Mouse (Mus musculus) CH12.LX (cell line): ENCODE measurements at regions not wholly inside any gene's neighbourhood (a gene's known extent, or its start where the extent isn't known, plus 50 kb on each side); places are given as distances from the start of the nearest gene placed in this dataset.

Experiments
- DNase-seq: peaks from one replicate; pipeline ENCODE4 v3.0.0-alpha.2; 2013; ENCODE audit errors: extremely low read depth
- H3K27ac ChIP-seq: 2 replicates; pipeline ENCODE4 v1.5.1; 2012; ENCODE audit warnings: low read depth, mild to moderate bottlenecking, control low read depth, moderate library complexity; ENCODE audit not compliant: insufficient read depth
- H3K27me3 ChIP-seq: replicated peaks from 2 replicates; pipeline ENCODE3; 2012; ENCODE audit warnings: inconsistent platforms
- H3K36me3 ChIP-seq, 2 experiments: replicated peaks in 1 of 2; 2 replicates each; pipeline versions ENCODE3 to v1.6.1; 2012; ENCODE audit warnings: inconsistent platforms in 1 of 2, low read length in 1 of 2, mild to moderate bottlenecking in 1 of 2, mixed read lengths in 1 of 2, moderate library complexity in 1 of 2; ENCODE audit not compliant: control insufficient read depth in 1 of 2, insufficient read depth in 1 of 2
- H3K4me1 ChIP-seq, 2 experiments: 2 replicates each; pipeline ENCODE4 v1.6.1; 2012; ENCODE audit warnings: inconsistent platforms in 1 of 2, moderate library complexity in 1 of 2; ENCODE audit not compliant: insufficient read depth in 2 of 2, control insufficient read depth in 1 of 2
- H3K4me2 ChIP-seq: 2 replicates; pipeline ENCODE4 v1.6.1; 2012; ENCODE audit warnings: low read depth, mild to moderate bottlenecking, control low read depth; ENCODE audit not compliant: poor library complexity, insufficient read depth, severe bottlenecking
- H3K4me3 ChIP-seq, 3 experiments: fragments of 150-350 bp in 1 of 3; sonication (generic) in 1 of 3; replicated peaks in 1 of 3; 2 replicates each; pipeline versions ENCODE3 to v1.5.1; 2011 to 2012; ENCODE audit warnings: low read depth in 2 of 3, low read length in 2 of 3, mild to moderate bottlenecking in 2 of 3, moderate library complexity in 2 of 3, control low read depth in 1 of 3, improper control_type of control experiment in 1 of 3, inconsistent platforms in 1 of 3, mixed read lengths in 1 of 3; ENCODE audit not compliant: poor library complexity in 1 of 3
- H3K79me2 ChIP-seq: replicated peaks from 2 replicates; pipeline ENCODE4 v1.6.1; 2012; ENCODE audit warnings: mild to moderate bottlenecking, moderate library complexity; ENCODE audit not compliant: control insufficient read depth, poor library complexity, insufficient read depth, severe bottlenecking; ENCODE audit errors: extremely low read depth
- H3K9ac ChIP-seq: 2 replicates; pipeline ENCODE4 v1.6.1; 2012; ENCODE audit warnings: low read depth, mild to moderate bottlenecking, control low read depth, moderate library complexity; ENCODE audit not compliant: insufficient read depth
- H3K9me3 ChIP-seq: replicated peaks from 2 replicates; pipeline ENCODE3; 2012; ENCODE audit warnings: low read length, inconsistent platforms, mixed read lengths
- BHLHE40 ChIP-seq: IDR thresholded peaks from 2 replicates; pipeline ENCODE4 v1.6.1; 2011; ENCODE audit warnings: mild to moderate bottlenecking, low read depth, low read length, improper control_type of control experiment
- CHD1 ChIP-seq: IDR thresholded peaks from 2 replicates; pipeline ENCODE4 v1.6.1; 2012; ENCODE audit warnings: low read depth, low read length, improper control_type of control experiment, inconsistent platforms
- CTCF ChIP-seq, 2 experiments: IDR thresholded peaks in 1 of 2; conservative IDR thresholded peaks in 1 of 2; 2 replicates each; pipeline ENCODE4 v1.5.1; 2011 to 2012; ENCODE audit warnings: low read depth in 2 of 2, low read length in 2 of 2, improper control_type of control experiment in 1 of 2, inconsistent platforms in 1 of 2, mild to moderate bottlenecking in 1 of 2, moderate library complexity in 1 of 2
- ELF1 ChIP-seq: IDR thresholded peaks from 2 replicates; pipeline ENCODE4 v1.6.1; 2014; ENCODE audit warnings: low read depth, mild to moderate bottlenecking, inconsistent platforms, low read length, improper control_type of control experiment
- GABPA ChIP-seq: IDR thresholded peaks from 2 replicates; pipeline ENCODE4 v1.6.1; 2012; ENCODE audit warnings: low read depth, low read length, improper control_type of control experiment, inconsistent platforms; ENCODE audit not compliant: insufficient replicate concordance
- HCFC1 ChIP-seq: IDR thresholded peaks from 2 replicates; pipeline ENCODE4 v1.6.1; 2012; ENCODE audit warnings: low read depth, mild to moderate bottlenecking, inconsistent platforms, low read length, improper control_type of control experiment
- IRF4 ChIP-seq: IDR thresholded peaks from 2 replicates; pipeline ENCODE4 v1.6.1; 2014; ENCODE audit warnings: low read depth, mild to moderate bottlenecking, inconsistent platforms, low read length, improper control_type of control experiment
- JUN ChIP-seq: IDR thresholded peaks from 2 replicates; pipeline ENCODE4 v1.6.1; 2011; ENCODE audit warnings: low read depth, mild to moderate bottlenecking, low read length, improper control_type of control experiment, moderate library complexity; ENCODE audit not compliant: insufficient read depth
- JUND ChIP-seq: conservative IDR thresholded peaks from 2 replicates; pipeline ENCODE4 v1.6.1; 2011; ENCODE audit warnings: low read depth, low read length, improper control_type of control experiment
- KAT2A ChIP-seq: IDR thresholded peaks from 2 replicates; pipeline ENCODE4 v1.6.1; 2012; ENCODE audit warnings: low read length, improper control_type of control experiment, inconsistent platforms; ENCODE audit not compliant: insufficient replicate concordance
- MAFK ChIP-seq: IDR thresholded peaks from 2 replicates; pipeline ENCODE4 v1.6.1; 2011; ENCODE audit warnings: low read length, improper control_type of control experiment; ENCODE audit not compliant: insufficient replicate concordance
- MAX ChIP-seq: IDR thresholded peaks from 2 replicates; pipeline ENCODE4 v1.6.1; 2011; ENCODE audit warnings: low read length, improper control_type of control experiment
- MAZ ChIP-seq: IDR thresholded peaks from 2 replicates; pipeline ENCODE4 v1.6.1; 2012; ENCODE audit warnings: low read depth, mild to moderate bottlenecking, inconsistent platforms, low read length, improper control_type of control experiment, moderate library complexity
- MEF2A ChIP-seq: IDR thresholded peaks from 2 replicates; pipeline ENCODE4 v1.6.1; 2014; ENCODE audit warnings: low read depth, mild to moderate bottlenecking, inconsistent platforms, low read length, improper control_type of control experiment, borderline replicate concordance
- MXI1 ChIP-seq: IDR thresholded peaks from 2 replicates; pipeline ENCODE4 v1.6.1; 2011; ENCODE audit warnings: mild to moderate bottlenecking, low read depth, low read length, improper control_type of control experiment
- MYC ChIP-seq: IDR thresholded peaks from 2 replicates; pipeline ENCODE4 v1.6.1; 2011; ENCODE audit warnings: low read depth, mild to moderate bottlenecking, improper control_type of control experiment, low read length
- NELFE ChIP-seq: IDR thresholded peaks from 2 replicates; pipeline ENCODE4 v1.6.1; 2011; ENCODE audit warnings: low read depth, low read length, improper control_type of control experiment
- NRF1 ChIP-seq: IDR thresholded peaks from 2 replicates; pipeline ENCODE4 v1.6.1; 2014; ENCODE audit warnings: low read depth, mild to moderate bottlenecking, inconsistent platforms, low read length, improper control_type of control experiment, moderate library complexity
- PAX5 ChIP-seq: IDR thresholded peaks from 2 replicates; pipeline ENCODE4 v1.6.1; 2012; ENCODE audit warnings: low read length, inconsistent platforms, mixed read lengths
- POLR2AphosphoS2 ChIP-seq: IDR thresholded peaks from 2 replicates; pipeline ENCODE4 v1.6.1; 2011; ENCODE audit warnings: low read depth, low read length, improper control_type of control experiment
- SMC3 ChIP-seq: IDR thresholded peaks from 2 replicates; pipeline ENCODE4 v1.6.1; 2011; ENCODE audit warnings: low read depth, low read length, improper control_type of control experiment
- TBP ChIP-seq: conservative IDR thresholded peaks from 2 replicates; pipeline ENCODE4 v1.6.1; 2011; ENCODE audit warnings: low read depth, low read length, improper control_type of control experiment
- UBTF ChIP-seq: IDR thresholded peaks from 2 replicates; pipeline ENCODE4 v1.6.1; 2012; ENCODE audit warnings: low read depth, mild to moderate bottlenecking, inconsistent platforms, low read length, improper control_type of control experiment, moderate library complexity
- ZC3H11A ChIP-seq: IDR thresholded peaks from 2 replicates; pipeline ENCODE4 v1.6.1; 2012; ENCODE audit warnings: low read depth, mild to moderate bottlenecking, inconsistent platforms, low read length, improper control_type of control experiment
- ZKSCAN1 ChIP-seq: IDR thresholded peaks from 2 replicates; pipeline ENCODE4 v1.6.1; 2012; ENCODE audit warnings: low read depth, inconsistent platforms, low read length, improper control_type of control experiment, borderline replicate concordance
- ZNF384 ChIP-seq: IDR thresholded peaks from 2 replicates; pipeline ENCODE4 v1.6.1; 2012; ENCODE audit warnings: low read depth, low read length, improper control_type of control experiment, inconsistent platforms
- dilution Hi-C: fragments of 300-500 bp; cut with MboI; formaldehyde crosslinking; loops from 2 replicates; pipeline ENCODE4 v1.14.3; 2020; ENCODE audit warnings: low sequenced_read_pairs; ENCODE audit not compliant: extremely low pct_unique_long_range_greater_than_20kb, extremely low pct_ligation_motif_present
- in situ Hi-C: fragments of 300-500 bp; cut with MboI; formaldehyde crosslinking; loops from 3 replicates; pipeline ENCODE4 v1.14.3; 2019; ENCODE audit warnings: low sequenced_read_pairs, low pct_ligation_motif_present, low pct_unique_long_range_greater_than_20kb, mixed read lengths

DNA sequence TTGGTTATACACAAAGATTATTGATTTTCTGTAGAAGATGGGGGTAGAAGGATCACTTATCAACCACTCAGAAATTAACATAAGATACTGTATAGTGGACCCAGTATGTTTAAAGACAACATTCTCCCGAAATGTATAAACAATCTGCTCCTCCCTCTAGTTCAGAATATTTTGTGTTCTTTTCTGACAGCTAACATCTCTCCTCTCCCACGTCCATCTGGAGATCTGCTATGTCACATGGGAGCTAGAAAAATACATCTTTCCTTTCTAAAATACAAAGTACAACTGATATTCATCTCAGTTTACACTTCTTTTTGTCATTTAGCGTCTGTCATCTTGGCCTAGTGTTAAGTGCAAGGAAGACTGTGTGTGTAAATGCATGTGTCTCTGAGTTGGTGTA lies 500.2 kb upstream of the Jag1 start:
- Histone ChIP-seq H3K4me2 (no peak overlapping the region), H3K9me3 (peaks cover 33% of the 10 kb centered on the region), H3K36me3 (no peaks in the 10 kb centered on the region)
- no peak for DNase-seq
- no peak for TF ChIP-seq JUN
- TF ChIP-seq MEF2A: no peak
- TF ChIP-seq, all 38 proteins: peak for 0
- no peak overlapping the region for H3K9ac ChIP-seq
- dilution Hi-C loops: no loop called here
- in situ Hi-C loops: no loop called here
- no peak overlapping the region for H3K4me3 ChIP-seq
- no peaks in the 10 kb centered on the region for H3K79me2 ChIP-seq
- no peak overlapping the region for H3K27ac ChIP-seq
- H3K27me3 ChIP-seq: no peaks in the 10 kb centered on the region
- H3K4me1 ChIP-seq: no peaks in the 10 kb centered on the region

DNA sequence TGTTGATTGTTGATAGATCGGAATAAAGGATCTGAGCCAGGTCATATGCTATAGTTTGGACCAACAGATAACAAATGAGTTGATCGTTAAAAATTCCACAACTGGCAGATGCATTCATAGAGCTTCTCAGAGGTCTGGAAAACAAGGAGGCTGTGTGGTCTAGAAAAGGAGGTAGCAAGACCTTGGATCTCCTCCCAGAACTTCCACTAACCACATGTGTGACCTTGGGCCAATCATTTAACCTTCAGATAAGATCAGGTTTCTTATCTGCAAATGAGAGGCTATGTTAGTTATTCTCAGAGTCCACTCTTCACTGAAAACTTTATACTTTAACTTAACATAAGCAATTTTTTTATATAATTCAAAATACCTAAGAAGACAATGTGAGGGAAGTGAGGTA lies 497.3 kb upstream of the Jag1 start:
- peaks cover 34% of the 10 kb centered on the region for H3K9me3 ChIP-seq
- H3K4me1 ChIP-seq: no peaks in the 10 kb centered on the region
- dilution Hi-C loops: no loop called here

DNA sequence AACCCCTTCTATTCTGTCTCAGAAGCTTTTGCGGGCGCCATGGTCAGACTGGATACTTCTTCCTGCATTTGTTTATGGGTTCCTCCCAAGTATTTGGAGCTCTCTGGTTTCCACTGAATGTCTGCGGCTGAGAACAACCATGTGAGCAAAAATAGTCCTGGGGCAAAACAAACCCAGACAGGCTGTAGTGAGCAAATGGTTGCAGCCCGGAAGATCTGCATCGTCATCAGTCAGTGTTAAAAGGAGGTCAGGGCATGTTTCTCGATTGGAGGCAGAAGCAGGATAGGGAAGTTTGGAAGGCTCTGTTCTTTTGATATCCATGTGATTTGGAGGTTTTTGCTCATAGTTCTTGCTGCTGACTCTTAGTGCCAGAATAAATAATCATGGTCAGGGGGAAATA lies 492.1 kb upstream of the Jag1 start:
- H3K36me3 ChIP-seq: no peaks in the 10 kb centered on the region
- H3K27ac ChIP-seq: no peak overlapping the region
- no peak overlapping the region for H3K4me2 ChIP-seq
- no peaks in the 10 kb centered on the region for H3K27me3 ChIP-seq
- H3K9ac ChIP-seq: no peak overlapping the region
- dilution Hi-C loops (no loop called here), in situ Hi-C loops (no loop called here)
- H3K4me3 ChIP-seq: no peak overlapping the region
- no peaks in the 10 kb centered on the region for H3K79me2 ChIP-seq
- H3K9me3 ChIP-seq: peaks cover 39% of the 10 kb centered on the region
- no peak for DNase-seq
- TF ChIP-seq MAZ: no peak
- TF ChIP-seq MAFK: no peak
- TF ChIP-seq BHLHE40: no peak
- no peak for TF ChIP-seq MXI1
- TF ChIP-seq JUN: no peak
- no peak for TF ChIP-seq HCFC1
- no peak for TF ChIP-seq NRF1
- no peak for TF ChIP-seq CTCF (conservative IDR thresholded peaks at IDR 0.05 in 1 of 2, IDR thresholded peaks at IDR 0.05 in 1 of 2; ENCODE audit: low read depth in 2 of 2, low read length in 2 of 2)
- TF ChIP-seq KAT2A: no peak
- TF ChIP-seq SMC3: no peak
- TF ChIP-seq IRF4: no peak
- no peak for TF ChIP-seq ZC3H11A
- no peak for TF ChIP-seq ZKSCAN1
- no peak for TF ChIP-seq MAX
- no peak for TF ChIP-seq NELFE
- TF ChIP-seq POLR2AphosphoS2: no peak
- TF ChIP-seq TBP: no peak
- H3K4me1 ChIP-seq: no peaks in the 10 kb centered on the region

More for the DNA sequence above, 497.3 kb upstream of the Jag1 start:
- no peak overlapping the region for H3K4me2 ChIP-seq
- no peak overlapping the region for H3K9ac ChIP-seq
- in situ Hi-C loops: no loop called here
- H3K27me3 ChIP-seq: no peaks in the 10 kb centered on the region
- H3K27ac ChIP-seq: no peak overlapping the region
- TF ChIP-seq MYC (no peak), UBTF (no peak), NELFE (no peak), MAFK (no peak), MAX (no peak), CHD1 (no peak), GABPA (no peak), JUND (no peak), PAX5 (no peak), POLR2AphosphoS2 (no peak), ZNF384 (no peak), ELF1 (no peak)
- DNase-seq: no peak
- no peak overlapping the region for H3K4me3 ChIP-seq
- H3K36me3 ChIP-seq: no peaks in the 10 kb centered on the region
- no peaks in the 10 kb centered on the region for H3K79me2 ChIP-seq
